Mouse (Mus musculus) adrenal gland, postnatal 36 days (tissue): Measurements from ENCODE around the gene Il10rb. TPM values are rescaled to one million over a fixed set of nuclear protein-coding genes. Genes with fewer than 3 reads are reported as not detected.
A peak's percentile ranks its signal among the peaks of the same experiment; 100 is the strongest.

Source experiments
- DNase-seq, 2 experiments: peaks; one replicate each; pipeline ENCODE4 v3.0.0; 2021; ENCODE audit warnings: mixed read lengths in 1 of 2
- total RNA-seq, 2 experiments: library from RNA; stranded (reverse); gene quantifications; 2 replicates each; pipeline ENCODE4 v1.2.3; 2021

The Il10rb gene
- total RNA-seq, 2 experiments from 2014 or later, result 202 to 301 TPM

DNA sequence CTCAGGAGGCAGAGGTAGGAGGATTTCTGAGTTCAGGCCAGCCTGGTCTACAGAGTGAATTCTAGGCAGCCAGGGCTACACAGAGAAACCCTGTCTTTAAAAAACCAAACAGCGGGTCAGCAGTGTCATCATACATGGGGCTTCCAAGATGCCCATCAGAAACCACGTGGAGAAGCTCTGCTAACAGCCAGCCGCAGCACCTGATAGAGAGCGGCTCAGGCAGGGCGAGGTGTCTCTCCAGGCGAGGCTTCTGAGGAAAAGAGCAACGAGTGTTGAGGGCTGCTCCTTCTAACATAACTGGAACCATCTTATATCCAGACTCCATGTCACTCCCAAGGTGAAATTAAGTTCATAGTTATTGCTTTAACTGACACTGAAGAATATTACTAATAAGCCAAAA, 42.9 kb downstream of the Il10rb start:
- DNase-seq, result no peak

GRCm38 (mm10) chr16:91450137-91451064, 44.4 kb downstream of the Il10rb start:
- no peak for DNase-seq

- no peak for DNase-seq
Observed at GRCm38 (mm10) chr16:91451949-91452348, 46.0 kb downstream of the Il10rb start.

DNA sequence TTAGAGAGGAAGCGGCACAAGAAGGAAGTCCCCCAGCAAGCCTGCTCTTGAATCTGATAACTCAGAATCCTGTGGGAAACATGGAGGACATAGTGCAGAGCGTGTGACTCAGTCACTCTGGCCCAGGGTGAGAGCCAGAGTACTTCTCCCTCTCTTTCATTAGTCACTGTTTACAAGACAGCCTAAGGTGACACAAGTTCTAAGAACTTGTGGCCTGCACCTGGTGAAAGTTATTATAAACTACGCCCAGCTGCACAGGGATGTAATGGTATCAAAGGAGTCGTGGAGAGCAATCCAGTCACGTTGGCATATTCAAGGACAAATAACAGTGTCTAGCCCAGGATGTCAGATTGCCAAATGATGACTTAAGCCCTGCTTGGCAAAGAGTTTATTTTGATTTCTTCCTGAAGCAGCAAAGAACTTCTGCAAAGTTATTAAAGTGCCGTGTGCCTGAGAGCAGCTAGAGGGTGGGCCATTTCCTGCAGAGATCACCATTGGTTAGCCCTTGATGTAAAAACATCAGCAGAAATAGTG, 46.5 kb downstream of the Il10rb start:
- peak; percentile 39 to 64 for DNase-seq

- no peak for DNase-seq
Observed at GRCm38 (mm10) chr16:91455868-91456267, 49.9 kb downstream of the Il10rb start.

DNA sequence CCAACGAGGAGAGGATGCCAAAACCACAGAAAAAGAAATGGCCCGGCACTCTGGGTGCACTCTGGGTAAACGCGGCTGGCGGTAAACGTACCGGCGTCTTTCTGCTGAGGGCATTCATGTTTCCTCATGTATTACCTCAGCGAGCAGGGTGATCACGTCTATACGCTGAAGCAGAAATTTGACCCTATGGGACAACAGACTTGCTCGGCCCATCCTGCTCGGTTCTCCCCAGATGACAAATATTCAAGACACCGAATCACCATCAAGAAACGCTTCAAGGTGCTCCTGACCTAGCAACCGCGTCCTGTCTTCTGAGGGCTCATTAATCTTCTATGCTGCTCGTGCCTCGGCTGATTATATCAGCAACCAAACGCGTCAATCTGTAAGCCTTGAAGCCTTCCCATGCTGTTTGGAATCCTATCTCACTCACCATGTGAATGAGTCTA, 52.4 kb downstream of the Il10rb start:
- no peak for DNase-seq

DNA sequence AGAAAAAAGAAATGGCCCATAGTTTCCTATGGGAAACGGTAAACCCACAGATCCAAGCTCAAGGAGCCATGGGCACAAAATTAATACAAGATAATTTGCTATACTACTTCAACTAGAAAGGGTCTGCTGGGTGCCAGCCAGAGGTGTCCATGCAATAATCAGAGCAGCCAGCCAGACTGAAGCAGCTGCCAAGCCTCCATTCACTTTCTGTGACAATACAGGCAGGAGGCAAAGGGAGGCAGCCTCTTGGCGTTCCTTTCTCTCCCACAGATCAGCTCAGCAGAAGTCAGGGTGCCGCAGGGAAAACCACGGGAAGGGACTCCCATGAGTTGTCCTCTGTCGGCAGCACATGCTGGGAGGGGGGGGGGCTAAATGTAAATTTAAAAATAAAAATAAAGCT, 53.0 kb downstream of the Il10rb start:
- DNase-seq, result peak; percentile 35 to 47

- no peak for DNase-seq
Observed at GRCm38 (mm10) chr16:91459396-91459795, 53.4 kb downstream of the Il10rb start.

GRCm38 (mm10) chr16:91459841-91460370, 53.9 kb downstream of the Il10rb start:
- peak; percentile 27 to 39 for DNase-seq

DNA sequence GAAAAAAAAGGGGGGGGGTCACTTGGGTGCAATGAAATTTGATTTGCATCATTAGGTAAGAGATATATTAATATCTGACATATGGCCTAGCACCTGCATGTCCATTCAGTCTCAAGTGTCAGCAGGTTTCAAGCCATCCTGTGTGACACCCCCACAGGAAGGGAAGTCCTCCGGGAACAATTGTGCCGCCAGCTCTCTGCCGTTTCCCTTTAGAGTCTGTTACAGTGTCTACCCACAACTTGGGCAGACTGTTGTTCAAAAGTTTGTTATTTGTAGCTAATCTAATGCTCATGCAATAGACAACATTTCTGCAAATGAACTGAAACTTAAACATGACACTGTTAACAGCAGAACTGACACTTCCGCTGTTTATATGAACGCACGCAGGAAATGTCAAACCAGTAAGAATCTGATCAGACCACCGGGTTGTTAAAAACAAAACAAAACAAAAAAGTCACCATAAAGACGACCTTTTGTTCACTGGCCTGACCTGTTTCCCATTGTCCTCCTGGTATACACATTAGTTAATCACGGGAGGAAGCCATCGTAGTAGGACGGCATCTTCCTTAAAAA, 55.2 kb downstream of the Il10rb start:
- DNase-seq, result peak in 1 of 2 experiments; percentile 14

GRCm38 (mm10) chr16:91461773-91462181, 55.8 kb downstream of the Il10rb start:
- DNase-seq, result peak; percentile 31 to 59

DNA sequence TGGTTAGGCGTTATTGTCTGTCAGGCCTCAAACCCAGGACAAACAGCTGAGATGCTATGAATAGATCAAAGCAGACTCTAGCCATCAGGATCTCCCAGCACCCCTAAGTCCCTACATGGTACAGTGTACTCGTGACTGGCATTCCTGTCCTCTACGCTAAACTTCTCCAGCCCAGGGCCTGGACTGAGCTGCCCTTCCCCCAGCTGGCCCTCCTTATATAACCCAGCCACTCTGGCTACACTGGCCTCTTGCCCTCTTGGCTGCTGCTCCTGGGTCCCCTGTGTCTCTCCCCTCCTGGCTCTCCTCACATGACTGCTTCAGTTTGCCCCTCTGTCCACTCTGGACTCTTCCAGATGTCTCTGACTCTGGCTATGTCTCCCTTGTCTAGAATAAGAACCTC, 56.7 kb downstream of the Il10rb start:
- peak; percentile 19 to 57 for DNase-seq

GRCm38 (mm10) chr16:91463400-91463799, 57.4 kb downstream of the Il10rb start:
- DNase-seq, result no peak

GRCm38 (mm10) chr16:91463836-91464400, 58.0 kb downstream of the Il10rb start:
- DNase-seq, result no peak

DNA sequence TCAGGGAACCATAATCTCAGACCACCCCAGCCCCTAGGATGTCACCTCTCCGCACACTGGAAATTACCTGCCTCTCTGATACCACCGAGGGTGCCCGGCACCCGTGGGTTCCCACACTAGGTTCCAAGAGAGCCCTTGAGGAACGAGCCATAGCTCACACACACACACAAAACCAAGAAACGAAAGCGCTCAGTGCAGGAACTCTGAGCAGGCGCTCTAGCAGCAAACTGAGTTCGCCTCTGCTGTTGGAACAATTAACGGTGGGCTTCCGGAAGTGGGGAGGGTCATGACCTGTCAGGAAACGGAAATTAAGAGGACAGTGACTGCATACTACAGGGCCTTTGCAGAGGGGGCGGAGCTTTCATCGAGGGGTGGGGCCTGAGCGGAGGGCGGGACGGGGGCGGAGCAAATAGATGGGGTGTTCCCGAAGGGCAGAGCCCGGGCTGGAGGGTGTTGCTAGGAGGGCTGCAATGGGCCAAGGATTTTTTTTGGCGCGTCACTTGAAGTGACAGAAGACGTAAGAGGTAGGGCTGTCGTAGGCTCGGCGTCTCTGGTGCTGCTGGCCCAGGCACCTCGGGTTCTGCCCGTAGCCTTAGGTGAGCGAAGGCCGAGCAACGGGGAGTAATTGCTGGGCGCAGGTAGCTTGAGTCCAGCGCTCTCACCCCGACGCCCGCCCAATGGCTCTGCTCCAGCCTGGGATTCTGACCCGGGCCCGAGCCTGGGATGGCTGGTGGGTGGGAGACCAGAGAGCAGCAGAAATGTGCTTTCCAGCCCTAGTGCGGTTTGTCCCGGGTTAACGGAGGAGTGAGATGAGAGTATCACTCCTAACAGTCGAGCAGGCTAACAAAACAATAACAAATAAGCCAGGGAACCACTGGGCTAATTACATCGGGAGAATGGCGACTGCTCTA, 58.9 kb downstream of the Il10rb start:
- DNase-seq, result peak; percentile 91 to 94

GRCm38 (mm10) chr16:91465505-91466240, 59.7 kb downstream of the Il10rb start:
- DNase-seq, result no peak

DNA sequence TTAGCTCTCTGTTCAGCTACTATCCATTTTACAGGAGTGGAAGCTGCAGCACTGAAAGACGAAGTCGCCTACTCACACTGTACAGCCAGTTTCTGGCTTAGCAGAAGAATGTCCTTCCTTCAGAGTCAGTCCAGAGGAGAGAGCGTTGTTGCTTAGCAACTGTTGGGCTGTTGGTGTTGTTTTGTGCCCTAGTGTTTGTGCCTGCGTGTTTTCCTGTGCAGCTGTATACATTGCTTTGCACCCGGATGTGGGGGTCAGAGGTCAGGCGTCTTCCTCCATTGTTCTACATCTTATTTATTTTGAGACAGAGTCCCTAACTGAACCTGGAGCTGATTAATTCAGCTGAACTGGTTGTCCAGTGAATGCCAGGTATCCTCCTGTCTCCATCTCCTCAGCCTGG, 60.6 kb downstream of the Il10rb start:
- no peak for DNase-seq

GRCm38 (mm10) chr16:91470470-91470869, 64.5 kb downstream of the Il10rb start:
- no peak for DNase-seq

DNA sequence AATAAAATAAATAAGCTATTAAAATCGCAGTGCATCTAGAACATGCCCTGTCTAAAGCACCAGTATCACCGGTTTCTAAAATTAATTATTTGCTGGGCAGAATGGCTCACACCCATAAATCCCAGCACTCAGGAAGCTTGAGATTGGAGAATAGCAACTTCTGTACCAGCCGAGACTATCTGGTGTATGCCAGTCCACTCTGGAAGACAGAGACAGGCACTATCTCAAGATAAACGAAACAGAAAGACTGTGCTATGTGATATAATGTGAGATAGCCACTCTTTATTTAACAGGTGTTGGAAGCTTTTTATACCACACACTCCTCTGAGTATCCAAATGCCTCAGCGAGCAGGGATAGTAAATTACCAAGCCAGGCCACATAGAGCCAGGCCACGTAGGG, 65.5 kb downstream of the Il10rb start:
- no peak for DNase-seq
